In genomic region chr10:128923013-128923691, GRCm38 (mm10) we compare ENCODE assay signal across 8 mouse cellular contexts. TPM values are rescaled to one million over a fixed set of nuclear protein-coding genes. Genes with fewer than 3 reads are reported as not detected.
DNase-seq lines count a peak whose midpoint lies in the region; ATAC-seq and TF ChIP-seq lines count a peak whose summit lies in the region.

No protein-coding gene starts in this region.

- peak; percentile 99 for ATAC-seq in erythroid progenitor cell, adult 5-6 weeks (replicated peaks; ENCODE audit: low FRiP score, poor library complexity, severe bottlenecking)
- ATAC-seq in heart, embryonic 12.5 days (ENCODE audit: insufficient number of reproducible peaks, low FRiP score): peak; percentile 92
- peak; percentile 95 for ATAC-seq in kidney, postnatal 0 days (replicated peaks; ENCODE audit: low FRiP score, low read depth)
- ATAC-seq in liver, embryonic 11.5 days (replicated peaks; ENCODE audit: low FRiP score): peak; percentile 97
- peak; percentile 94 for ATAC-seq in stomach, embryonic 14.5 days (ENCODE audit: insufficient number of reproducible peaks, insufficient read depth, low FRiP score, low read depth)

- peaks cover 43% of the 10 kb centered on the region for H3K4me1 ChIP-seq in heart, embryonic 12.5 days (replicated peaks)
- peaks cover 31% of the 10 kb centered on the region for H3K4me1 ChIP-seq in kidney, postnatal 0 days (replicated peaks; ENCODE audit: insufficient read depth, low read length)
- peaks cover 13% of the 10 kb centered on the region; the same call in 1 of the 2 replicates for H3K4me1 ChIP-seq in liver, embryonic 11.5 days (replicated peaks; ENCODE audit: control insufficient read depth, insufficient read depth, low read length)
- H3K4me1 ChIP-seq in stomach, embryonic 14.5 days (ENCODE audit: control insufficient read depth, insufficient read depth, low read length): peaks cover 32% of the 10 kb centered on the region

- DNase-seq in CD4-positive helper T cell, adult 2 months (ENCODE audit: low read depth, low spot score): peak; percentile 95
- DNase-seq in brain, embryonic 18.5 days (ENCODE audit: low read depth, low spot score): peak; percentile 86
- DNase-seq in kidney, postnatal 0 days (ENCODE audit: low spot score): peak; percentile 93
- DNase-seq in liver, embryonic 11.5 days (ENCODE audit: low spot score): peak; percentile 85
- peak; percentile 91 for DNase-seq in naive thymus-derived CD4-positive, alpha-beta T cell, adult 2 months (ENCODE audit: low read depth)

- H3K27me3 ChIP-seq in heart, embryonic 12.5 days (replicated peaks): 0 out of 2 replicates have a peak, but pooled peaks cover under 1% of the 10 kb centered on the region
- no peaks in the 10 kb centered on the region for H3K27me3 ChIP-seq in kidney, postnatal 0 days (ENCODE audit: insufficient read depth, low read length)
- H3K27me3 ChIP-seq in liver, embryonic 11.5 days (replicated peaks; ENCODE audit: control insufficient read depth, insufficient read depth, low read length): peaks cover 7% of the 10 kb centered on the region
- H3K27me3 ChIP-seq in stomach, embryonic 14.5 days (ENCODE audit: control insufficient read depth, insufficient read depth, low read length): no peaks in the 10 kb centered on the region

- peak overlapping the region; percentile 84 for H3K9ac ChIP-seq in heart, embryonic 12.5 days
- peak overlapping the region; percentile 75 for H3K9ac ChIP-seq in kidney, postnatal 0 days (ENCODE audit: low read depth, low read length)
- peak overlapping the region; percentile 83 for H3K9ac ChIP-seq in liver, embryonic 11.5 days (ENCODE audit: low read depth, low read length)
- peak overlapping the region; percentile 66 for H3K9ac ChIP-seq in stomach, embryonic 14.5 days (replicated peaks; ENCODE audit: low read depth, low read length)

- peak overlapping the region; percentile 87 for H3K27ac ChIP-seq in heart, embryonic 12.5 days (ENCODE audit: poor library complexity, severe bottlenecking)
- H3K27ac ChIP-seq in kidney, postnatal 0 days: peak overlapping the region; percentile 95
- H3K27ac ChIP-seq in liver, embryonic 11.5 days (ENCODE audit: low read depth, low read length): peak overlapping the region; percentile 74
- peak overlapping the region; percentile 86 for H3K27ac ChIP-seq in stomach, embryonic 14.5 days (ENCODE audit: low read length)

- H3K4me3 ChIP-seq in heart, embryonic 12.5 days: peak overlapping the region; percentile 80
- peak overlapping the region; percentile 65 for H3K4me3 ChIP-seq in kidney, postnatal 0 days (replicated peaks; ENCODE audit: low read depth, low read length)
- H3K4me3 ChIP-seq in liver, embryonic 11.5 days (ENCODE audit: low read depth, low read length): peak overlapping the region; percentile 79
- H3K4me3 ChIP-seq in stomach, embryonic 14.5 days (ENCODE audit: low read depth, low read length): peak overlapping the region; percentile 72

- peak overlapping the region; percentile 85 for H3K4me2 ChIP-seq in heart, embryonic 12.5 days
- H3K4me2 ChIP-seq in kidney, postnatal 0 days (ENCODE audit: low read length): peak overlapping the region; percentile 59
- H3K4me2 ChIP-seq in liver, embryonic 11.5 days: peak overlapping the region; percentile 83
- H3K4me2 ChIP-seq in stomach, embryonic 14.5 days (replicated peaks; ENCODE audit: low read depth, low read length): peak overlapping the region; percentile 67

- under 1% methylated on average over 41 of the region's 42 CpGs for WGBS in heart, embryonic 12.5 days
- under 1% methylated on average over 42 of the region's 42 CpGs for WGBS in kidney, postnatal 0 days
- under 1% methylated on average over 42 of the region's 42 CpGs for WGBS in liver, embryonic 11.5 days
- WGBS in stomach, embryonic 14.5 days: under 1% methylated on average over 42 of the region's 42 CpGs

- H3K36me3 ChIP-seq in heart, embryonic 12.5 days: peaks cover 3% of the 10 kb centered on the region
- H3K36me3 ChIP-seq in kidney, postnatal 0 days (ENCODE audit: insufficient read depth, low read length): no peaks in the 10 kb centered on the region
- H3K36me3 ChIP-seq in liver, embryonic 11.5 days (ENCODE audit: control insufficient read depth, insufficient read depth, low read length): peaks cover 2% of the 10 kb centered on the region; the same call in 1 of the 2 replicates
- H3K36me3 ChIP-seq in stomach, embryonic 14.5 days (ENCODE audit: control insufficient read depth, insufficient read depth, low read length): no peaks in the 10 kb centered on the region; the same call in 1 of the 2 replicates

- peak; percentile 65 for TF ChIP-seq CTCF in kidney, postnatal 0 days (IDR thresholded peaks at IDR 0.05; ENCODE audit: low read depth)

- no peaks in the 10 kb centered on the region for H3K9me3 ChIP-seq in heart, embryonic 12.5 days (replicated peaks)
- H3K9me3 ChIP-seq in kidney, postnatal 0 days (replicated peaks; ENCODE audit: low read length): no peaks in the 10 kb centered on the region
- no peaks in the 10 kb centered on the region for H3K9me3 ChIP-seq in liver, embryonic 11.5 days (ENCODE audit: control insufficient read depth, low read length)
- H3K9me3 ChIP-seq in stomach, embryonic 14.5 days (ENCODE audit: control insufficient read depth, low read depth, low read length): no peaks in the 10 kb centered on the region

RNA-seq across cellular contexts. Expression of gene Rdh5, which starts 0.5 kb away (rescaled TPM):
- total RNA-seq in erythroid progenitor cell, adult 5-6 weeks (2015; ENCODE audit: low replicate concordance): 11.7 TPM in 1 of 2 replicates, not detected in the other
- 20.1 TPM in 1 of 2 replicates, not detected in the other for total RNA-seq in erythroid progenitor cell, adult 5-6 weeks (2017; ENCODE audit: low replicate concordance)
- 6.0 and 6.3 TPM in 2 replicates for polyA plus RNA-seq in heart, embryonic 12.5 days (2016; fragmentation: Nextera tagmentation; extraction: Ambion mirVana)
- polyA plus RNA-seq in kidney, postnatal 0 days (2015; fragmentation: Nextera tagmentation; extraction: Ambion mirVana): 12.9 and 15.0 TPM in 2 replicates
- polyA plus RNA-seq in liver, embryonic 11.5 days (2014; fragmentation: Nextera tagmentation; extraction: Ambion mirVana): 11.1 and 13.1 TPM in 2 replicates
- polyA plus RNA-seq in stomach, embryonic 14.5 days (2014; fragmentation: Nextera tagmentation; extraction: Ambion mirVana): 14.9 and 17.1 TPM in 2 replicates

RNA-seq across cellular contexts. Expression of gene Bloc1s1, which starts 0.7 kb away (rescaled TPM):
- total RNA-seq in erythroid progenitor cell, adult 5-6 weeks (2015; ENCODE audit: low replicate concordance): 49.0 and 51.2 TPM in 2 replicates
- total RNA-seq in erythroid progenitor cell, adult 5-6 weeks (2017; ENCODE audit: low replicate concordance): 15.5 and 37.2 TPM in 2 replicates
- polyA plus RNA-seq in heart, embryonic 12.5 days (2016; fragmentation: Nextera tagmentation; extraction: Ambion mirVana): 161 and 165 TPM in 2 replicates
- polyA plus RNA-seq in kidney, postnatal 0 days (2015; fragmentation: Nextera tagmentation; extraction: Ambion mirVana): 272 and 276 TPM in 2 replicates
- 128 and 140 TPM in 2 replicates for polyA plus RNA-seq in liver, embryonic 11.5 days (2014; fragmentation: Nextera tagmentation; extraction: Ambion mirVana)
- 222 and 236 TPM in 2 replicates for polyA plus RNA-seq in stomach, embryonic 14.5 days (2014; fragmentation: Nextera tagmentation; extraction: Ambion mirVana)

RNA-seq across cellular contexts. Expression of gene Itga7, which starts 10.5 kb away (rescaled TPM):
- not detected in 2 replicates for total RNA-seq in erythroid progenitor cell, adult 5-6 weeks (2015; ENCODE audit: low replicate concordance)
- not detected in 2 replicates for total RNA-seq in erythroid progenitor cell, adult 5-6 weeks (2017; ENCODE audit: low replicate concordance)
- 1.4 and 1.5 TPM in 2 replicates for polyA plus RNA-seq in heart, embryonic 12.5 days (2016; fragmentation: Nextera tagmentation; extraction: Ambion mirVana)
- polyA plus RNA-seq in kidney, postnatal 0 days (2015; fragmentation: Nextera tagmentation; extraction: Ambion mirVana): 3.8 TPM in 2 replicates
- polyA plus RNA-seq in liver, embryonic 11.5 days (2014; fragmentation: Nextera tagmentation; extraction: Ambion mirVana): 0.14 and 0.21 TPM in 2 replicates
- 2.6 and 4.4 TPM in 2 replicates for polyA plus RNA-seq in stomach, embryonic 14.5 days (2014; fragmentation: Nextera tagmentation; extraction: Ambion mirVana)

RNA-seq across cellular contexts. Expression of gene Cd63, which starts 22.4 kb away (rescaled TPM):
- total RNA-seq in erythroid progenitor cell, adult 5-6 weeks (2015; ENCODE audit: low replicate concordance): 57.4 and 85.1 TPM in 2 replicates
- 17.7 and 28.4 TPM in 2 replicates for total RNA-seq in erythroid progenitor cell, adult 5-6 weeks (2017; ENCODE audit: low replicate concordance)
- polyA plus RNA-seq in heart, embryonic 12.5 days (2016; fragmentation: Nextera tagmentation; extraction: Ambion mirVana): 341 and 358 TPM in 2 replicates
- 1,350 and 1,394 TPM in 2 replicates for polyA plus RNA-seq in kidney, postnatal 0 days (2015; fragmentation: Nextera tagmentation; extraction: Ambion mirVana)
- polyA plus RNA-seq in liver, embryonic 11.5 days (2014; fragmentation: Nextera tagmentation; extraction: Ambion mirVana): 193 and 198 TPM in 2 replicates
- 663 and 664 TPM in 2 replicates for polyA plus RNA-seq in stomach, embryonic 14.5 days (2014; fragmentation: Nextera tagmentation; extraction: Ambion mirVana)

RNA-seq across cellular contexts. Expression of gene Gdf11, which starts 31.6 kb away (rescaled TPM):
- total RNA-seq in erythroid progenitor cell, adult 5-6 weeks (2015; ENCODE audit: low replicate concordance): 0.36 TPM in 1 of 2 replicates, not detected in the other
- total RNA-seq in erythroid progenitor cell, adult 5-6 weeks (2017; ENCODE audit: low replicate concordance): not detected in 2 replicates
- 4.3 and 5.0 TPM in 2 replicates for polyA plus RNA-seq in heart, embryonic 12.5 days (2016; fragmentation: Nextera tagmentation; extraction: Ambion mirVana)
- polyA plus RNA-seq in kidney, postnatal 0 days (2015; fragmentation: Nextera tagmentation; extraction: Ambion mirVana): 7.7 and 8.2 TPM in 2 replicates
- 3.3 and 3.5 TPM in 2 replicates for polyA plus RNA-seq in liver, embryonic 11.5 days (2014; fragmentation: Nextera tagmentation; extraction: Ambion mirVana)
- polyA plus RNA-seq in stomach, embryonic 14.5 days (2014; fragmentation: Nextera tagmentation; extraction: Ambion mirVana): 4.2 and 4.6 TPM in 2 replicates

Comparison
In these comparisons a context has a peak if more than half of its experiments do, and no peak if none do; other contexts are left out.
1. Peak in every context shown above with its lines: DNase-seq, ATAC-seq, H3K4me3 ChIP-seq and H3K27ac ChIP-seq.